Comparison of ENCODE assay signal across 26 mouse cellular contexts in the genomic region with DNA sequence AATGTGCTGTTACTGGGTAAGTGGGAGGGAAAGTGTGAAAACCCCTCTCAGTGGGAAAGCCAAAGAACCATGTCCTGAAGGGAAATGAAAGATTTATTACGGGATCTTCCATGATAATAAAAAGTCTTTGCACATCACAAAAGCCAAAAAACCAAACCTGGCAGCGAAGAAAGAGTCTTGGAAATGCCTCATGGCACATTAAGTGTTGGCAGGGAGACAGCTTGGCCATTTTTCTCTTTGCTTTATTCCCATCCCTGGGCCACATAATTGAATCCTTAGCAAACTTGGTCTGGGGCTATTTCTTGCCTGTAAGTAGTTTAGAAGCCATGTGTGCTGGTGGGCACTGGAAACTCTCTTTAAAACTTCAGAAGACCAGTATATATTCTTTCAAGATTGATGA.
DNase-seq lines count a peak whose midpoint lies in the region; ATAC-seq and TF ChIP-seq lines count a peak whose summit lies in the region.
"Had no signal": no experiment of that assay in that cellular context is flagged by ENCODE, and none has a peak within 500 bp of the region (broad histone marks: within the 10 kb centered on the region; RNA-seq: fewer than 3 reads in every experiment).

No protein-coding gene starts in this region.

- H3K9ac ChIP-seq in forebrain, postnatal 0 days, result no peak overlapping the region
- H3K9ac ChIP-seq in forebrain, embryonic 13.5 days, result no peak overlapping the region
- H3K9ac ChIP-seq in neural tube, embryonic 11.5 days (ENCODE audit: low read length), result no peak overlapping the region
- H3K9ac ChIP-seq in neural tube, embryonic 15.5 days (replicated peaks), result no peak overlapping the region
- H3K9ac ChIP-seq: embryonic facial prominence, embryonic 12.5 days; forebrain, embryonic 12.5 days; kidney, embryonic 15.5 days; limb, embryonic 12.5 days; liver, embryonic 12.5 days had no signal

- H3K27ac ChIP-seq in forebrain, postnatal 0 days (ENCODE audit: low read depth, low read length), result no peak overlapping the region
- H3K27ac ChIP-seq in forebrain, embryonic 13.5 days, result no peak overlapping the region
- no peak overlapping the region for H3K27ac ChIP-seq in neural tube, embryonic 11.5 days (ENCODE audit: low read depth, low read length)
- peak overlapping the region; percentile 64; the same call in 1 of the 2 replicates for H3K27ac ChIP-seq in neural tube, embryonic 15.5 days (replicated peaks)
- H3K27ac ChIP-seq: embryonic facial prominence, embryonic 12.5 days; forebrain, embryonic 12.5 days; heart, embryonic 10.5 days; kidney, embryonic 15.5 days; limb, embryonic 12.5 days; liver, embryonic 12.5 days had no signal

- H3K36me3 ChIP-seq in forebrain, postnatal 0 days (ENCODE audit: insufficient read depth), result no peaks in the 10 kb centered on the region
- no peaks in the 10 kb centered on the region for H3K36me3 ChIP-seq in forebrain, embryonic 13.5 days (ENCODE audit: poor library complexity, severe bottlenecking)
- no peaks in the 10 kb centered on the region for H3K36me3 ChIP-seq in neural tube, embryonic 11.5 days (ENCODE audit: control insufficient read depth, insufficient read depth, low read length)
- H3K36me3 ChIP-seq in neural tube, embryonic 15.5 days, result no peaks in the 10 kb centered on the region
- H3K36me3 ChIP-seq: embryonic facial prominence, embryonic 12.5 days; forebrain, embryonic 12.5 days; heart, embryonic 10.5 days; kidney, embryonic 15.5 days; limb, embryonic 12.5 days; liver, embryonic 12.5 days had no signal

- intact Hi-C loops in heart, postnatal 36 days (cut with DNase I), result no loop called here

- no peak overlapping the region for H3K4me3 ChIP-seq in forebrain, postnatal 0 days (ENCODE audit: low read depth, low read length)
- H3K4me3 ChIP-seq in forebrain, embryonic 13.5 days, result no peak overlapping the region
- H3K4me3 ChIP-seq in neural tube, embryonic 11.5 days (ENCODE audit: low read depth, low read length), result no peak overlapping the region
- no peak overlapping the region for H3K4me3 ChIP-seq in neural tube, embryonic 15.5 days (replicated peaks)
- H3K4me3 ChIP-seq: embryonic facial prominence, embryonic 12.5 days; erythroblast, embryonic 14.5 days; forebrain, embryonic 12.5 days; heart, embryonic 10.5 days; kidney, embryonic 15.5 days; limb, embryonic 12.5 days; liver, embryonic 12.5 days; megakaryocyte, embryonic 14.5 days had no signal

- no peak for ATAC-seq in forebrain, postnatal 0 days
- ATAC-seq in forebrain, embryonic 13.5 days, result no peak
- peak; percentile 31; the same call in 1 of the 2 replicates for ATAC-seq in neural tube, embryonic 11.5 days (ENCODE audit: insufficient read depth, low FRiP score, low TSS enrichment)
- ATAC-seq in neural tube, embryonic 15.5 days (ENCODE audit: low FRiP score), result peak; percentile 76; the same call in 1 of the 2 replicates
- ATAC-seq: activated CD4-positive, CD25-positive, alpha-beta regulatory T cell, adult 4 months; intestine, embryonic 16.5 days; liver, embryonic 12.5 days had no signal

- H3K4me1 ChIP-seq in forebrain, postnatal 0 days (ENCODE audit: insufficient read depth), result no peaks in the 10 kb centered on the region
- no peaks in the 10 kb centered on the region for H3K4me1 ChIP-seq in forebrain, embryonic 13.5 days
- H3K4me1 ChIP-seq in neural tube, embryonic 11.5 days (ENCODE audit: control insufficient read depth, insufficient read depth, low read length), result peaks cover 2% of the 10 kb centered on the region; the same call in 1 of the 2 replicates
- no peaks in the 10 kb centered on the region; the same call in 1 of the 2 replicates for H3K4me1 ChIP-seq in neural tube, embryonic 15.5 days
- H3K4me1 ChIP-seq: embryonic facial prominence, embryonic 12.5 days; forebrain, embryonic 12.5 days; heart, embryonic 10.5 days; kidney, embryonic 15.5 days; limb, embryonic 12.5 days; liver, embryonic 12.5 days; megakaryocyte, embryonic 14.5 days had no signal

- WGBS in forebrain, postnatal 0 days, result 45% methylated on average over 2 of the region's 2 CpGs
- 93% methylated on average over 2 of the region's 2 CpGs for WGBS in forebrain, embryonic 13.5 days
- WGBS in neural tube, embryonic 11.5 days, result 61% methylated on average over 2 of the region's 2 CpGs
- 40% methylated on average over 2 of the region's 2 CpGs for WGBS in neural tube, embryonic 15.5 days

- H3K9me3 ChIP-seq in forebrain, postnatal 0 days (ENCODE audit: low read length), result no peaks in the 10 kb centered on the region
- H3K9me3 ChIP-seq in forebrain, embryonic 13.5 days (replicated peaks), result no peaks in the 10 kb centered on the region
- no peaks in the 10 kb centered on the region for H3K9me3 ChIP-seq in neural tube, embryonic 11.5 days (ENCODE audit: control insufficient read depth, low read length)
- H3K9me3 ChIP-seq in neural tube, embryonic 15.5 days (replicated peaks), result no peaks in the 10 kb centered on the region
- H3K9me3 ChIP-seq: embryonic facial prominence, embryonic 12.5 days; forebrain, embryonic 12.5 days; heart, embryonic 10.5 days; kidney, embryonic 15.5 days; limb, embryonic 12.5 days; liver, embryonic 12.5 days; megakaryocyte, embryonic 14.5 days had no signal

- no peaks in the 10 kb centered on the region for H3K27me3 ChIP-seq in forebrain, postnatal 0 days (ENCODE audit: insufficient read depth, low read length)
- no peaks in the 10 kb centered on the region for H3K27me3 ChIP-seq in forebrain, embryonic 13.5 days
- H3K27me3 ChIP-seq in neural tube, embryonic 11.5 days (ENCODE audit: control insufficient read depth, insufficient read depth, low read length), result no peaks in the 10 kb centered on the region
- no peaks in the 10 kb centered on the region for H3K27me3 ChIP-seq in neural tube, embryonic 15.5 days (replicated peaks)
- H3K27me3 ChIP-seq: embryonic facial prominence, embryonic 12.5 days; forebrain, embryonic 12.5 days; kidney, embryonic 15.5 days; limb, embryonic 12.5 days; liver, embryonic 12.5 days; megakaryocyte, embryonic 14.5 days had no signal

- TF ChIP-seq CTCF in forebrain, postnatal 0 days (IDR thresholded peaks at IDR 0.05; ENCODE audit: low read depth), result no peak

- H3K4me2 ChIP-seq in forebrain, postnatal 0 days (ENCODE audit: low read depth), result no peak overlapping the region
- H3K4me2 ChIP-seq in forebrain, embryonic 13.5 days, result no peak overlapping the region
- no peak overlapping the region for H3K4me2 ChIP-seq in neural tube, embryonic 11.5 days (ENCODE audit: low read depth)
- no peak overlapping the region for H3K4me2 ChIP-seq in neural tube, embryonic 15.5 days
- H3K4me2 ChIP-seq: embryonic facial prominence, embryonic 12.5 days; forebrain, embryonic 12.5 days; kidney, embryonic 15.5 days; limb, embryonic 12.5 days; liver, embryonic 12.5 days had no signal

- peak; percentile 17 for DNase-seq in forebrain, postnatal 0 days
- peak; percentile 5 for DNase-seq in kidney, adult 9 months
- no peak for DNase-seq in kidney, postnatal 25 days
- no peak for DNase-seq in neural tube, embryonic 11.5 days (ENCODE audit: low spot score)
- DNase-seq in neural tube, embryonic 10.5 days (ENCODE audit: extremely low spot score, low spot score), result no peak
- DNase-seq in heart, postnatal 36 days, result no peak
- DNase-seq: adrenal gland, adult 8-10 months; cerebellum, adult 8-10 months; gastrocnemius, postnatal 10 days; lung, adult 18-20 months; lung, postnatal 36 days; right cerebral cortex, adult 18-20 months; right cerebral cortex, postnatal 4 days; thymus, postnatal 14 days had no signal

Comparison
In these comparisons a context has a peak if more than half of its experiments do, and no peak if none do; other contexts are left out.
1. DNase-seq: peak in forebrain, postnatal 0 days (single experiment) and kidney, adult 9 months (single experiment); none in kidney, postnatal 25 days (0 of 2), neural tube, embryonic 11.5 days (single experiment), neural tube, embryonic 10.5 days (single experiment) and heart, postnatal 36 days (0 of 2).
2. ATAC-seq: peak in neural tube, embryonic 11.5 days (single experiment) and neural tube, embryonic 15.5 days (single experiment); none in forebrain, postnatal 0 days (single experiment) and forebrain, embryonic 13.5 days (single experiment).